Mouse (Mus musculus): ENCODE data around the gene Itgb6.

Gene Itgb6

DNA sequence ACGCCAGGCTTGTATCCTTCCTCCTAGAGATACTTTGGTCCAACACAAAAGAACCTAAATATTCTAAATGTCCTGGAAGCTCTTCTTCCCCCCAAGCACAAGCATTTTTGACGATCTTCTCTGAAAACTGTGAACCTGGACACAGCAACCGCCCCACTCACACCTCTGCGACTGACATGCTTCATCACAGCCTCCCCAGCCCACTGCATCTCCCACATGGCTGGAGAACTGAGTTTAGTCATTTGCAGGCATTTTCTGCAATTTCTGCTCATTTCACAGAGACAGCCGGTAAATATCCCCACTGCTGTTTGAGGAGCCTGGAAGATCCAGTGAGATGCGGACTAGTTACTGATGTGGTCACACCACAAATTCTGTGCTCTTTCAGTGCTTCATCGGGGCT is 107.7 kb downstream of the Itgb6 start:
- no peak for DNase-seq (ENCODE audit: low spot score)

DNA sequence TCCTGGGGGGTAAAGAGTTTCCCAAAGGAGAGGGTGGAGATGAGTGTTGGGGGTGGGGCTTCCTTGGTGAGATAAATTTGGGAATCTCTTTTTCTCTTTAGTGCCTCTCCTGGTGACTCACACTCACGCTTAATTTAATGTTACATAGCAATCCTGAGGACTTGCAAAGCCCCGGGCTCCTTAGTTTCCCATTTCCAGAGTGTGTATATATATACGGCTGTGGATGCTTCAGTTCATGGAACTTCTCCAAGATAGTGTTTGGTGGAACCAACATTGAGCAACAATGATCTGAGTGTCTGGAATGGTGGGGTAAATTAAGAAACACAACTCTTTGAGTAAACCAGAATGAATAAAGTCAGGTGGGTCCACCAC is 108.6 kb downstream of the Itgb6 start:
- no peak for DNase-seq (ENCODE audit: low spot score)

DNA sequence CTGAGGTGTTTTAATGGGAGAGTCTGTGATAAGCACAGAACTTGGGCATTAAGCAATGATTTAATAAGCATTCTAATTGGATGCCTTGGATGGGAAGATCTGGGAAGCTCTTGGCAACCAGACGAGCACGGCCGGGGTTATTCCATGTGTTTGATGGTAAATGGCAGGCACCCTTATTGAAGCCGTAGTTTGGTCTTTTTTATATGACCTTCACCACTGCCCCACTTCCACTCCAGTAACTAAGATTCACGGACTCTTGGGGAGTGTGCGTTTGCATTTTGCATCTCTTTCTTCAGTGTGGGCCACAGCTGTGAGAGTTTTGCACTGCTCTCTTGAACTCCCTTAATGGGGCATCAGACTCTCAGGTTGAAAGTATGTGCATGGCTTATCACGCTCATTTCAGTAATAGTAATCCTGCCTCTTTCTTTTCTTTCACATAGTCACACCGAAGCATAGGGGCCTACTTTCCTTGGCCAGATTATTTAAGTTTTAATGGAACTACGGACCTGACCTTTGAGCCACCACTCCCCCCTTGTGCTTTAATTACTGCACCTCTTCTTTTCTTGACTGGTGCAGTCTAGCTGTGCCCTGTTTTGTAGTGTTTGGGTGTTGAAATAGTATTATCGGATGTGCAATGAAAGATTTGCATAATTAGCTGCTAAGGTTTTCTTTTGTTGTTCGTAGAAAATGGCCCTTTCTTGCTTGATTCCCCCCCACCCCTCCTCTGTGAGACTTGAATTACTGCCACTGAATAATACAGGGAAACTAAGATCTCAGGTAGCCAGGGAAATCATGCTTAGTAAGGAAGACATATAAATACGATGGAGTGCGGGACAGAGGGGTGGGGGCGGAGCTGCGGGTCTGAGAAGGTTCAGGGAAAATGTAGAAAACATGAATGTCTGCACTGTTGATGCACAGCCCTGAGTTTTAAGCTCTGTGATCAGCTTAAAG is 109.3 kb downstream of the Itgb6 start:
- no peak for DNase-seq (ENCODE audit: low spot score)

GRCm38 (mm10) chr2:60611622-60612021 is 110.8 kb downstream of the Itgb6 start:
- DNase-seq (ENCODE audit: low spot score), result no peak

- DNase-seq (ENCODE audit: low spot score), result no peak
Measured at GRCm38 (mm10) chr2:60609436-60610199, 112.8 kb downstream of the Itgb6 start.

GRCm38 (mm10) chr2:60607980-60608379 is 114.5 kb downstream of the Itgb6 start:
- DNase-seq (ENCODE audit: low spot score), result no peak

DNA sequence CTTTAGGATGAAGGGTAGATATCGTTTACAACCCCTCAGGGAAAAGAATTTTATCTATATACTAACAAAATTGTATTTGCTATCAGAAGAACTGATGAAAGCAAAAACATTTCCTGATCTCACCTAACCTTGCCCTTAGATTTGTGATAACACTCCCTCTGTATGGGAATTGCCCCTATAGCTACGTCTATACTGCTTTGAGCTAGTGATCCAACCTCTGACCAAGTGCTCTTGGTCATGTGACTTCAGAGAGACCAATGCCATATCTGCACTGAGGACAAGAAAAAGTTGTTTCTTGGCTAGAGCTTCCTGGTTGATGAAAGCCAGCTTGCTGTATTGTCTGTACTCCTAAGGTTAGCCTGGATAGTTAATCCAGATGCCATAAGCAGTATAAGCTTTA is 121.1 kb downstream of the Itgb6 start:
- DNase-seq (ENCODE audit: low spot score), result no peak

- no peak for DNase-seq (ENCODE audit: low spot score)
Measured at GRCm38 (mm10) chr2:60600863-60601262, 121.6 kb downstream of the Itgb6 start.

- no peak for DNase-seq (ENCODE audit: low spot score)
Measured at GRCm38 (mm10) chr2:60583416-60583815, 139.0 kb downstream of the Itgb6 start.

DNA sequence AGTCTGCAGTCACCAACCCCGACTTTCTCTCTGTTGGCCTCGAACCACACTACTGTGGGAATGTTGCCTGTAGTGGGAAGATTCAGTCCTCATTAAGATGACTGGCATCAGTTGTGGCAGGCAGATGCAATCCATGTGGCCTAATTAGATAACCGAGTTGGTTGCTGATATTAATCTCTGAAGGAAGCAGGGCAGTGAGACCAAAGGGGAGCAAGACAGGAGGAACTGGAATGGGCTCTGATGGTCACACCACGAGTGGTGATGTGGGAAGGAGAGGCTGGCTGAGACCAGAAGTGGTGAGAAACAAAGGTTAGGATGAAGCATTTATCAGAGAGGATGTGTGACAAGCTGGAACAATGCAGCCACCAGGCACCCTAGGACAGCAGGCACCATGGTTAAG is 167.9 kb downstream of the Itgb6 start:
- DNase-seq (ENCODE audit: low spot score), result no peak

DNA sequence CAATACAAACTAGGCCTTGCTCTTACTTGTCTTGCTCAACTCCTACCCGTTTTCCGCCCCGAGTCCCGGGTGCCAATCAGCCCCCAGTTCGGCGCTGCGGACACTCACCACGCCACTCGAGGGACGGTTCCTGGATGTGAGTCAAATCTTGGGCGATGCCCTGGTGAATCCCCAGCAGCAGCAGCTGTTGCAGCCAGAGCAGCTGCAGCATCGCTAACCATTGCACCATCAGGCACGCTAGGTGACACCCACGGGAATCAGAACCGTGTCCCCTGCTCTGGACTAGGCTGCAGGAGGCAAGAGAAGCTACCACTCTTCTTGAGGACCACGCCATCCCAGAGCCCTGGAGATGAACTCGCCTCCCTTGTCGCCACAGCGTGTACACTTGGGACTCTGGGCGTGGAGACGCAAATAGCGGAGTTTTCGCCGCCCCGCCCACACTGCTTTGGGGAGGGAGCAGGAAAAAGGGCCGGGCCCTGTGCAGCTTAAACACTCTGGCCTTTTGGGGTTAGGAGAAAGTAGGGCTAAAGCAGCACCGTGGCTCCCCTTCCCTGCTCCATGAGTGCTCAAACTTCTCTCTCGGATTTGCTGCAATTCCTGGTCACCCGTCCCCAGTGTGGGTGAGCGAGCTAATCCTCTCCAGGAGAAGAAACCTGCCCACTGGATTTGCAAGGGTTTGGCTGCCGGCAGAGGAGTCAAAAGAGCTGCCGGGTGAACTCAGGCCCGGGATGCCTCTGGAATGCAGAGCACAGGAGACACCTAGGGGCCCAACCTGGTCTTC is 169.4 kb downstream of the Itgb6 start, which contains the start of gene Pla2r1:
TSS of gene Pla2r1 (minus strand) at position 407 of the 781 bp plus-strand sequence.
- peak; percentile 1 for DNase-seq (ENCODE audit: low spot score)

DNA sequence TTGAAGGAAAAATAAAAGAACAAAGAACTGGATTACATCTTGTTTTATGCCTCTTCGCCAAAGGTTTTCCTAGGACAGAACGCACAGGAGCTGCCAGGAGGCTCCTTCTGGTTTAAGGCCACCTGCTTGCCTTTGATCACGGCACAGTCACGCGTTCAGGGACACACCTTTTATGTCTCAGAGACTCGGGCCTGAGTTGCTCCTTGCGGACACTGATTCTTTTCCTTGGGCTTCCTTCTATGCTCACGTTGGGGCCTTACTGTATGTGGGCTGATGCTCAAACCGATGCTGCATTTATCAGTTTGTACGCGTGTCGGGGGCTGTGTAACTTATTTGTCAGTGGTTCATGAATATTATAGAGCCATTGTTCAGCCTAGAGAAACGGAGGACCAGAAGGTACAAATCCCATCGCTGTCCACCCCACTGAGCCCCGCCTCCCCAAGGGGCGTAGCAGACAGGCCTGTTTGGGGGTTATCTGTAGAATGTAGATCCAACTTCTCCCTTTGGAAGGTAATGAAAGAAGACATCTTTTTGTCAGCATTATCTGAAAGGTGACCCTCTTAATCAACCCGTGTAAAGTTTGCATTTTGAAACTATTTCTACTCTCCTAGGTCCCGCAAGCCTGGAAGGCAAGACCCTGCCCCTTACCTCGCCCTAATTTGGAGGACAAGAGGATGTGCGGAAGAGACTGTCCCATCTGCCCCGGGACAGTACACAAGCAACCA is 170.1 kb downstream of the Itgb6 start:
- no peak for DNase-seq (ENCODE audit: low spot score)

DNA sequence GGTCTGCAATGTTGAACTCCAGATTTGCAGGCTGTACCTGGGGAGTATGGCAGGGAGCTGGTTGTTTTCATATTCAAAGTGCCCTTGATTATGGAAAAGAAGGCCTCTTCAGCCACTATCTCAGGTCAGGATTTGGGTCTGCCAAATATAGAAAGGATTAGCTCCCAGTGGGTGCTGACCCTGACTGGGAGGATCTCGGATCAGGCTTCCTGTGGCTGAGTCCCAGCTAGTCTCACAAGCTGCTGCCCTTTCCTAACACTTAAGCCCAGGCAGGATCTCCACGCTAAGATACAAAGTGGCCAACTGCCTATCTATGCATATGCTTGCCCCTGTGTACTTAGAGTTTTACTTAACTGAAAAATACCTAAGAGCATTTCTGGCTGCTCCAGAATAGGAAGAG is 170.8 kb downstream of the Itgb6 start:
- no peak for DNase-seq (ENCODE audit: low spot score)

- DNase-seq (ENCODE audit: low spot score), result no peak
Measured at GRCm38 (mm10) chr2:60550521-60550920, 171.9 kb downstream of the Itgb6 start.

DNA sequence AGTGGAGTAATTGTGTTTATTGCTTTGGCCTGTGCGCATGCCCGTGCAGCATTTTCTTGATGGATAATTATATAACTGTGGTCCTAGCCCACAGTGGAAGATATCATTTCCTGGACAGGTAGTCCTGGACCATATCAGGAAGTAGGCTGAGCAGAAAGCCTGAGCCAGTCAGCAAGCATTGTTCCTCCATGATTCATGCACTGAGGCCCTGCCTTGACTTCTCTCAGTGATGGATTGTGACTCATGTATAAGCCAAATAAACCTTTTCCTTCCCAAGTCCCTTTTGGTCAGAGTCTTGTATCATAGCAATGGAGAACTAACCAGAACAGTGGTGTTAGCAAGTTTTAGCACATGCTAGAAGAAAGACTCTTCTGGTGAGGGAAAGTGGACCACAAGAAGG is 172.6 kb downstream of the Itgb6 start:
- DNase-seq (ENCODE audit: low spot score), result no peak
